Mouse (Mus musculus) midbrain, embryonic 15.5 days (tissue): Measurements from ENCODE around the gene Oxnad1. TPM values are rescaled to one million over a fixed set of nuclear protein-coding genes. Genes with fewer than 3 reads are reported as not detected.
"Not testable (repeated sequence)": the region's sequence is repeated elsewhere in the genome, so short reads cannot be mapped to it uniquely, and the experiment has no call there.

Experiments used
- ATAC-seq: fragments of 200-750 bp; cut with Nextera tagmentation; replicated peaks from 2 replicates; pipeline ENCODE4 v1.8.0; 2017; ENCODE audit warnings: moderate TSS enrichment
- H3K27ac ChIP-seq: fragments of 300-500 bp; sonication (generic); 2 replicates; pipeline ENCODE4 v1.5.1; 2015; ENCODE audit warnings: mild to moderate bottlenecking, inconsistent platforms
- H3K27me3 ChIP-seq: fragments of 300-500 bp; sonication (generic); replicated peaks from 2 replicates; pipeline ENCODE4 v1.6.1; 2015; ENCODE audit warnings: inconsistent platforms
- H3K36me3 ChIP-seq: fragments of 300-500 bp; sonication (generic); replicated peaks from 2 replicates; pipeline ENCODE4 v1.6.1; 2015; ENCODE audit warnings: inconsistent platforms
- H3K4me1 ChIP-seq: fragments of 300-500 bp; sonication (generic); 2 replicates; pipeline ENCODE4 v1.6.1; 2015; ENCODE audit warnings: inconsistent platforms
- H3K4me2 ChIP-seq: fragments of 300-500 bp; sonication (generic); 2 replicates; pipeline ENCODE4 v1.6.1; 2015; ENCODE audit warnings: inconsistent platforms, mild to moderate bottlenecking, moderate library complexity
- H3K4me3 ChIP-seq: fragments of 300-500 bp; sonication (generic); 2 replicates; pipeline ENCODE4 v1.5.1; 2015; ENCODE audit warnings: mild to moderate bottlenecking, inconsistent platforms
- H3K9ac ChIP-seq: fragments of 300-500 bp; sonication (generic); 2 replicates; pipeline ENCODE4 v1.6.1; 2015; ENCODE audit warnings: mild to moderate bottlenecking, inconsistent platforms
- H3K9me3 ChIP-seq: fragments of 300-500 bp; sonication (generic); 2 replicates; pipeline ENCODE4 v1.6.1; 2016; ENCODE audit warnings: inconsistent platforms
- WGBS: fragments of 180-500 bp; shearing (Covaris S2); methylation state at CpG from one replicate; pipeline ENCODE4 v1.1.7; 2015; ENCODE audit warnings: mixed read lengths; 5-methylcytosine and 5-hydroxymethylcytosine counted together
- polyA plus RNA-seq: library from polyadenylated mRNA; unstranded; fragments of >200 nt; fragmentation: Nextera tagmentation; extraction: Ambion mirVana; gene quantifications from 2 replicates; pipeline ENCODE4 v1.2.1, GENCODE M21; 2015

Oxnad1 gene
- polyA plus RNA-seq, 1 experiment from 2014 or later, result 19.7 TPM

GRCm38 (mm10) chr14:32125256-32125655 is 40.1 kb downstream of the Oxnad1 start:
- H3K27ac ChIP-seq, ATAC-seq, H3K9ac ChIP-seq, H3K4me3 ChIP-seq, H3K9me3 ChIP-seq, H3K4me2 ChIP-seq, H3K36me3 ChIP-seq, H3K4me1 ChIP-seq, H3K27me3 ChIP-seq: not testable (repeated sequence)
- WGBS, result 75% methylated on average over 5 of the region's 5 CpGs

GRCm38 (mm10) chr14:32128409-32128808 is 43.2 kb downstream of the Oxnad1 start:
- 88% methylated on average over 5 of the region's 5 CpGs for WGBS
- no peak overlapping the region for H3K4me3 ChIP-seq
- H3K27ac ChIP-seq, result no peak overlapping the region
- H3K9me3 ChIP-seq, result no peaks in the 10 kb centered on the region
- no peaks in the 10 kb centered on the region for H3K36me3 ChIP-seq
- H3K27me3 ChIP-seq, result no peaks in the 10 kb centered on the region
- no peaks in the 10 kb centered on the region for H3K4me1 ChIP-seq
- ATAC-seq, result no peak
- no peak overlapping the region for H3K9ac ChIP-seq
- no peak overlapping the region for H3K4me2 ChIP-seq

GRCm38 (mm10) chr14:32131836-32132235 is 46.7 kb downstream of the Oxnad1 start:
- WGBS, result 91% methylated on average over 4 of the region's 4 CpGs
- ATAC-seq, result no peak
- no peak overlapping the region for H3K27ac ChIP-seq

GRCm38 (mm10) chr14:32134293-32134692 is 49.1 kb downstream of the Oxnad1 start:
- Histone ChIP-seq H3K27me3 (no peaks in the 10 kb centered on the region), H3K4me2 (no peak overlapping the region), H3K27ac (no peak overlapping the region), H3K4me1 (no peaks in the 10 kb centered on the region), H3K4me3 (no peak overlapping the region), H3K9me3 (no peaks in the 10 kb centered on the region), H3K36me3 (no peaks in the 10 kb centered on the region), H3K9ac (no peak overlapping the region)
- no peak for ATAC-seq
- 80% methylated on average over 2 of the region's 2 CpGs for WGBS

More at GRCm38 (mm10) chr14:32131836-32132235, 46.7 kb downstream of the Oxnad1 start:
- Histone ChIP-seq H3K36me3 (no peaks in the 10 kb centered on the region), H3K4me2 (no peak overlapping the region), H3K4me3 (no peak overlapping the region), H3K27me3 (no peaks in the 10 kb centered on the region), H3K4me1 (no peaks in the 10 kb centered on the region), H3K9me3 (no peaks in the 10 kb centered on the region), H3K9ac (no peak overlapping the region)

GRCm38 (mm10) chr14:32136467-32136866 is 51.3 kb downstream of the Oxnad1 start:
- not testable (repeated sequence) for H3K4me3 ChIP-seq, H3K27ac ChIP-seq, ATAC-seq, H3K36me3 ChIP-seq, H3K9me3 ChIP-seq, H3K4me1 ChIP-seq, H3K4me2 ChIP-seq, H3K27me3 ChIP-seq, H3K9ac ChIP-seq
- WGBS, result 81% methylated on average over 3 of the region's 3 CpGs

- 79% methylated on average over 5 of the region's 5 CpGs for WGBS
- H3K4me3 ChIP-seq, result no peak overlapping the region
- no peaks in the 10 kb centered on the region for H3K27me3 ChIP-seq
- H3K36me3 ChIP-seq, result no peaks in the 10 kb centered on the region
- no peak overlapping the region for H3K4me2 ChIP-seq
- H3K4me1 ChIP-seq, result no peaks in the 10 kb centered on the region
- no peak overlapping the region for H3K27ac ChIP-seq
- no peak overlapping the region for H3K9ac ChIP-seq
- no peaks in the 10 kb centered on the region for H3K9me3 ChIP-seq
- no peak for ATAC-seq
These were observed 55.3 kb downstream of the Oxnad1 start for GRCm38 (mm10) chr14:32140359-32140965.

- no peaks in the 10 kb centered on the region for H3K4me1 ChIP-seq
- ATAC-seq, result no peak
- WGBS, result 85% methylated on average over 5 of the region's 5 CpGs
- no peak within 1 kb of the TSS for H3K27ac ChIP-seq
- no peak within 1 kb of the TSS; the same call in 1 of the 2 replicates for H3K9ac ChIP-seq
- no peaks in the 10 kb centered on the region for H3K36me3 ChIP-seq
- no peaks in the 10 kb centered on the region for H3K27me3 ChIP-seq
- H3K9me3 ChIP-seq, result no peaks in the 10 kb centered on the region
- H3K4me2 ChIP-seq, result no peak within 1 kb of the TSS
- no peak within 1 kb of the TSS for H3K4me3 ChIP-seq
These were observed 56.5 kb downstream of the Oxnad1 start, which contains the start of gene Msmb for GRCm38 (mm10) chr14:32141723-32142122. Gene Msmb (plus strand): TSS chr14:32142023.

GRCm38 (mm10) chr14:32144734-32145133 is 59.6 kb downstream of the Oxnad1 start:
- H3K4me1 ChIP-seq, result no peaks in the 10 kb centered on the region
- H3K36me3 ChIP-seq, result no peaks in the 10 kb centered on the region
- H3K27me3 ChIP-seq, result no peaks in the 10 kb centered on the region
- H3K9ac ChIP-seq, result no peak overlapping the region
- no peaks in the 10 kb centered on the region for H3K9me3 ChIP-seq
- no peak overlapping the region for H3K4me2 ChIP-seq
- no peak overlapping the region for H3K4me3 ChIP-seq
- no peak for ATAC-seq
- no peak overlapping the region for H3K27ac ChIP-seq

GRCm38 (mm10) chr14:32145401-32145800 is 60.2 kb downstream of the Oxnad1 start:
- Histone ChIP-seq H3K27me3 (no peaks in the 10 kb centered on the region), H3K9me3 (no peaks in the 10 kb centered on the region), H3K9ac (no peak overlapping the region), H3K27ac (no peak overlapping the region), H3K4me1 (no peaks in the 10 kb centered on the region), H3K4me2 (no peak overlapping the region), H3K36me3 (no peaks in the 10 kb centered on the region), H3K4me3 (no peak overlapping the region)
- ATAC-seq, result no peak
- 72% methylated on average over 4 of the region's 4 CpGs for WGBS

- H3K9me3 ChIP-seq, result no peaks in the 10 kb centered on the region
- H3K27me3 ChIP-seq, result no peaks in the 10 kb centered on the region
- ATAC-seq, result no peak
- H3K9ac ChIP-seq, result no peak overlapping the region
- H3K4me1 ChIP-seq, result no peaks in the 10 kb centered on the region
- 86% methylated on average over 7 of the region's 7 CpGs for WGBS
- H3K4me3 ChIP-seq, result no peak overlapping the region
- H3K36me3 ChIP-seq, result no peaks in the 10 kb centered on the region
- H3K27ac ChIP-seq, result no peak overlapping the region
- no peak overlapping the region for H3K4me2 ChIP-seq
These were observed 60.8 kb downstream of the Oxnad1 start for GRCm38 (mm10) chr14:32145809-32146511.

GRCm38 (mm10) chr14:32146578-32146977 is 61.4 kb downstream of the Oxnad1 start:
- Histone ChIP-seq H3K36me3 (no peaks in the 10 kb centered on the region), H3K4me1 (no peaks in the 10 kb centered on the region), H3K27me3 (no peaks in the 10 kb centered on the region), H3K9me3 (no peaks in the 10 kb centered on the region), H3K27ac (no peak overlapping the region), H3K4me3 (no peak overlapping the region), H3K9ac (no peak overlapping the region), H3K4me2 (no peak overlapping the region)
- WGBS, result 78% methylated on average over 2 of the region's 2 CpGs
- ATAC-seq, result no peak

- no peaks in the 10 kb centered on the region for H3K9me3 ChIP-seq
- 91% methylated on average over 2 of the region's 2 CpGs for WGBS
- H3K27me3 ChIP-seq, result no peaks in the 10 kb centered on the region
- no peak overlapping the region for H3K4me2 ChIP-seq
- H3K9ac ChIP-seq, result no peak overlapping the region
- no peak overlapping the region for H3K4me3 ChIP-seq
- no peaks in the 10 kb centered on the region for H3K4me1 ChIP-seq
- no peaks in the 10 kb centered on the region for H3K36me3 ChIP-seq
- H3K27ac ChIP-seq, result no peak overlapping the region
- no peak for ATAC-seq
These were observed 65.7 kb downstream of the Oxnad1 start for GRCm38 (mm10) chr14:32150872-32151271.
